Mouse (Mus musculus): ENCODE data around the gene Dnah7c. TPM values are rescaled to one million over a fixed set of nuclear protein-coding genes. Genes with fewer than 3 reads are reported as not detected.

The Dnah7c gene
- polyA plus RNA-seq, 1 experiment from 2014 or later: 0.05 TPM

DNA sequence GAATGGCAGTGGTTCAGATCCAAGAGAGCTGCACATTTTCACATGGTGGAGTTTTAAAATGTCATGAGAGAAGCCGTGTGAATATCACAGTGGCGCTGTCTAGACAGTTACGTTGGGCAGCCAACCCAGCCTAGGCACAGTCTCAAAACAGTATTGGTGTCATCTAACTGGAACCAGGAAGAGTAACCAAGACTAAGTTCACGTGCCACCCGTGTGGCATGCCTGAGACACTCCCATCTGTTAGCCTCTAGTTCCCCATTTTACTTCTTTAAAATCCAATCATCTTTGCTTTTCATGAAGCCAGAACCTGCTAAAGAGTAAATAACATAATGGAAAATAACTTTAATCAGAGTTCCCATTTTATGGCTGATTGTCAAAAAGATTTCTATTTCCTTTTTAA is 406.5 kb downstream of the Dnah7c start:
- Histone ChIP-seq H3K27me3 (no peaks in the 10 kb centered on the region), H3K36me3 (peaks cover 22% of the 10 kb centered on the region), H3K9me3 (no peaks in the 10 kb centered on the region), H3K4me2 (replicated peaks) (no peak overlapping the region), H3K9ac (no peak overlapping the region), H3K4me1 (no peaks in the 10 kb centered on the region), H3K4me3 (no peak overlapping the region), H3K27ac (no peak overlapping the region)
- no peak for ATAC-seq (ENCODE audit: insufficient number of reproducible peaks, insufficient read depth, low FRiP score, low TSS enrichment)
- 90% methylated on average over 5 of the region's 5 CpGs for WGBS

DNA sequence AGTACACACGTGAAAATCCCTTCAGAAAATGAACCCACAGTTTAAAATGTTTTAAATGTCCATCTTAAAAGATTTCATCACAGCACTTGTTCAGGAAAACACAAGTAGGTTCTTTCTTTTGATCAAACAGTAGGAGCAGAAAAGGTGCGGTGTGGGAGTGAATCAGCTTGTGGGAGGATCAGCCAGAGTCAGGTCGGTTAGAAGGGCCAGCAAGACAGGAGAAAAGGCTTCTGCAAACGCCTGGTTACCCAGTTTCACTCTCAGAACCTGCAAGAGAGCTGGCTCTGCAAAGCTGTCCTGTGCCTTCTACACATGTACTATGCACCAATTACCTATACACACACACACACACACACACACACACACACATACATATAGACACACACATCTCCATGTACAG is 418.0 kb downstream of the Dnah7c start:
- Histone ChIP-seq H3K9me3 (no peaks in the 10 kb centered on the region), H3K27ac (no peak overlapping the region), H3K4me2 (replicated peaks) (no peak overlapping the region), H3K4me3 (no peak overlapping the region), H3K4me1 (no peaks in the 10 kb centered on the region), H3K36me3 (no peaks in the 10 kb centered on the region), H3K27me3 (no peaks in the 10 kb centered on the region), H3K9ac (no peak overlapping the region)
- 58% methylated on average over 4 of the region's 4 CpGs for WGBS
- no peak for ATAC-seq (ENCODE audit: insufficient number of reproducible peaks, insufficient read depth, low FRiP score, low TSS enrichment)

- Histone ChIP-seq H3K4me3 (no peak overlapping the region), H3K36me3 (no peaks in the 10 kb centered on the region), H3K9me3 (no peaks in the 10 kb centered on the region), H3K9ac (no peak overlapping the region), H3K4me1 (no peaks in the 10 kb centered on the region), H3K4me2 (replicated peaks) (no peak overlapping the region), H3K27ac (no peak overlapping the region), H3K27me3 (no peaks in the 10 kb centered on the region)
- no peak for ATAC-seq (ENCODE audit: insufficient number of reproducible peaks, insufficient read depth, low FRiP score, low TSS enrichment)
- whole genome bisulfite sequencing: 89% methylated on average over 2 of the region's 2 CpGs
Measured at GRCm38 (mm10) chr1:46844281-46844680, 418.9 kb downstream of the Dnah7c start.

GRCm38 (mm10) chr1:46845221-46845620 is 419.8 kb downstream of the Dnah7c start:
- no peak for ATAC-seq (ENCODE audit: insufficient number of reproducible peaks, insufficient read depth, low FRiP score, low TSS enrichment)
- Histone ChIP-seq H3K4me1 (0 out of 2 replicates have a peak, but pooled peaks cover 6% of the 10 kb centered on the region), H3K9ac (no peak overlapping the region), H3K27me3 (no peaks in the 10 kb centered on the region), H3K4me2 (replicated peaks) (no peak overlapping the region), H3K27ac (no peak overlapping the region), H3K9me3 (no peaks in the 10 kb centered on the region), H3K4me3 (no peak overlapping the region), H3K36me3 (no peaks in the 10 kb centered on the region)
- 40% methylated on average over 5 of the region's 5 CpGs for WGBS

GRCm38 (mm10) chr1:46849758-46850157 is 424.4 kb downstream of the Dnah7c start:
- H3K9ac ChIP-seq: no peak overlapping the region
- no peak overlapping the region for H3K4me3 ChIP-seq
- no peaks in the 10 kb centered on the region for H3K36me3 ChIP-seq
- peaks cover 24% of the 10 kb centered on the region for H3K4me1 ChIP-seq
- WGBS: 78% methylated on average over 1 of the region's 1 CpGs
- no peak overlapping the region for H3K4me2 ChIP-seq (replicated peaks)
- no peaks in the 10 kb centered on the region for H3K9me3 ChIP-seq
- H3K27me3 ChIP-seq: no peaks in the 10 kb centered on the region
- ATAC-seq (ENCODE audit: insufficient number of reproducible peaks, insufficient read depth, low FRiP score, low TSS enrichment): no peak
- no peak overlapping the region for H3K27ac ChIP-seq

DNA sequence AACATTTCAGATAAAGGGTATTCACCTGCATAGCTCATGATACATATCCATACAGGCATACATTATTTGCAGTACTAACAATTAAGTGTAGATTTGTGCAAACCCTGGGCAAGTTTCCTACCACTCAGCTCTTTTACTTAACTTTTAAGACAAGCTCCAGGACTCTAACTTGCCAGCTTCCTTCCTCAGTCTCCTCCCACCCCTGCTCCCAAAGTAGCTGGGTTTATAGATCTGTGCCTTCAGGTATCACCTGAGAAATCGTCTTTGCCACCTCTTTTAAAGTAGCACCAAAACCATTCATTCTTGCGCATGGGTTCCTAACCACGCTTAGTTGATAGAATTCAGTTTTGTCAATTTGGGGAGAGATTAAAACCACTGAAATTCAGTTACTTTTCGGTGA is 426.2 kb downstream of the Dnah7c start:
- peaks cover 25% of the 10 kb centered on the region for H3K4me1 ChIP-seq
- H3K27ac ChIP-seq: no peak overlapping the region
- ATAC-seq (ENCODE audit: insufficient number of reproducible peaks, insufficient read depth, low FRiP score, low TSS enrichment): no peak
- no peaks in the 10 kb centered on the region for H3K36me3 ChIP-seq
- 62% methylated on average over 4 of the region's 4 CpGs for WGBS
- peak overlapping the region; percentile 22 for H3K4me3 ChIP-seq
- H3K4me2 ChIP-seq (replicated peaks): peak overlapping the region; percentile 61
- H3K27me3 ChIP-seq: no peaks in the 10 kb centered on the region
- no peaks in the 10 kb centered on the region for H3K9me3 ChIP-seq
- H3K9ac ChIP-seq: no peak overlapping the region

- peak overlapping the region; percentile 61 for H3K4me2 ChIP-seq (replicated peaks)
- H3K27me3 ChIP-seq: no peaks in the 10 kb centered on the region
- no peaks in the 10 kb centered on the region for H3K9me3 ChIP-seq
- 1% methylated on average over 4 of the region's 4 CpGs for WGBS
- no peaks in the 10 kb centered on the region for H3K36me3 ChIP-seq
- H3K27ac ChIP-seq: peak overlapping the region; percentile 100
- H3K4me1 ChIP-seq: peaks cover 25% of the 10 kb centered on the region
- H3K9ac ChIP-seq: peak overlapping the region; percentile 99
- peak overlapping the region; percentile 90 for H3K4me3 ChIP-seq
- no peak for ATAC-seq (ENCODE audit: insufficient number of reproducible peaks, insufficient read depth, low FRiP score, low TSS enrichment)
Measured at GRCm38 (mm10) chr1:46852216-46852599, 426.8 kb downstream of the Dnah7c start.

DNA sequence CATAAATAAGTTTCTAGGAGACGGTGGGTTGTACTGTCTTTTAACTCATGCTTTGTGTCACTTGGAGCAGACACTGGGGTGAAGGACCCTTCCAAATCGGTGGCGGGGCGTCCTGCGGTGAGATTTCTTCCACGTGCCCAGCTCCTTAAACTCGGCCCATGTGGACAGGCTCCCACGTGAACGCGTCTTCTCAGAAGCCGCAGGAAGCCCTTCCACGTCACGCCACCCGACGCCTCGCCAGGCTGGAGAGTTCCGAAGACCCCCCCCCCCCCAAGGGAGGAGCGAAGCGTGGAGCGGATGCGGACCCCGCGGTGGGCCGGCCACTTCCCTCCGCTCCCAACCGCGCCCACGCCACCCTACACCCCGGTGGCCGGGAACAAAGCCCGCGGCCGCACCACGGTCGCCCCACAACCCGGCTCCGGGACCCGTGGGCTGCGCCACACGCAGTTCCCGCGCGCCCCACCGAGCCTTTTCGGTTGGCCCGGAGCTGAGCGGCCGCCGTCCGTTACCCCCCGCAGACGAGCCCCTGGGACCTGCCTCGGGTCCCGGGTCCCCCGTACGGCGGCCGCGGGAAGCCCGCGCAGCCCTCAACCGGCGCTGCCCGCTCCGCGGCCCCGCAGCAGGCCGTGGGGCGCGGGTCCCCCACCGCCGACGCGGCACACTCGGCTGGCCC is 427.3 kb downstream of the Dnah7c start:
- Histone ChIP-seq H3K27me3 (no peaks in the 10 kb centered on the region), H3K4me3 (peak overlapping the region; percentile 90), H3K4me2 (replicated peaks) (peak overlapping the region; percentile 61), H3K36me3 (no peaks in the 10 kb centered on the region), H3K9me3 (no peaks in the 10 kb centered on the region), H3K4me1 (peaks cover 25% of the 10 kb centered on the region), H3K9ac (peak overlapping the region; percentile 99), H3K27ac (peak overlapping the region; percentile 100)
- WGBS: under 1% methylated on average over 35 of the region's 75 CpGs
- peak; percentile 32 for ATAC-seq (ENCODE audit: insufficient number of reproducible peaks, insufficient read depth, low FRiP score, low TSS enrichment)

GRCm38 (mm10) chr1:46853317-46854035 is 428.1 kb downstream of the Dnah7c start:
- ATAC-seq (ENCODE audit: insufficient number of reproducible peaks, insufficient read depth, low FRiP score, low TSS enrichment): peak; percentile 96
- H3K4me2 ChIP-seq (replicated peaks): peak overlapping the region; percentile 61
- no peaks in the 10 kb centered on the region for H3K27me3 ChIP-seq
- no peaks in the 10 kb centered on the region for H3K36me3 ChIP-seq
- H3K4me3 ChIP-seq: peak overlapping the region; percentile 90
- H3K4me1 ChIP-seq: peaks cover 25% of the 10 kb centered on the region
- H3K9me3 ChIP-seq: no peaks in the 10 kb centered on the region
- under 1% methylated on average over 86 of the region's 86 CpGs for WGBS
- H3K9ac ChIP-seq: peak overlapping the region; percentile 99
- peak overlapping the region; percentile 100 for H3K27ac ChIP-seq

GRCm38 (mm10) chr1:46854036-46854900 is 428.9 kb downstream of the Dnah7c start:
- no peak; the same call in 1 of the 2 replicates for ATAC-seq (ENCODE audit: insufficient number of reproducible peaks, insufficient read depth, low FRiP score, low TSS enrichment)
- Histone ChIP-seq H3K36me3 (no peaks in the 10 kb centered on the region), H3K9me3 (no peaks in the 10 kb centered on the region), H3K4me3 (peak overlapping the region; percentile 90), H3K9ac (peak overlapping the region; percentile 99; the same call in 1 of the 2 replicates), H3K4me2 (replicated peaks) (peak overlapping the region; percentile 61), H3K27ac (peak overlapping the region; percentile 100), H3K27me3 (no peaks in the 10 kb centered on the region), H3K4me1 (peaks cover 25% of the 10 kb centered on the region)
- WGBS: 28% methylated on average over 18 of the region's 18 CpGs

GRCm38 (mm10) chr1:46856498-46856897 is 431.1 kb downstream of the Dnah7c start:
- no peak overlapping the region for H3K4me2 ChIP-seq (replicated peaks)
- no peak overlapping the region for H3K27ac ChIP-seq
- H3K4me1 ChIP-seq: peaks cover 9% of the 10 kb centered on the region
- ATAC-seq (ENCODE audit: insufficient number of reproducible peaks, insufficient read depth, low FRiP score, low TSS enrichment): no peak
- H3K9me3 ChIP-seq: no peaks in the 10 kb centered on the region
- H3K4me3 ChIP-seq: no peak overlapping the region
- H3K9ac ChIP-seq: no peak overlapping the region
- H3K36me3 ChIP-seq: no peaks in the 10 kb centered on the region
- WGBS: 42% methylated on average over 4 of the region's 4 CpGs
- no peaks in the 10 kb centered on the region for H3K27me3 ChIP-seq
